Mouse (Mus musculus) limb, embryonic 13.5 days (tissue): ENCODE measurements around the gene Olfr51. TPM values are rescaled to one million over a fixed set of nuclear protein-coding genes. Genes with fewer than 3 reads are reported as not detected.
"Not testable (repeated sequence)": the region's sequence is repeated elsewhere in the genome, so short reads cannot be mapped to it uniquely, and the experiment has no call there.

Source experiments
- ATAC-seq: fragments of 200-750 bp; cut with Nextera tagmentation; 2 replicates; pipeline ENCODE4 v1.8.0; 2017; ENCODE audit warnings: low read depth, moderate number of reproducible peaks, moderate TSS enrichment; ENCODE audit not compliant: low FRiP score
- H3K27ac ChIP-seq: fragments of 300-500 bp; sonication (generic); 2 replicates; pipeline ENCODE4 v1.5.1; 2015; ENCODE audit warnings: inconsistent platforms, mild to moderate bottlenecking, moderate library complexity
- H3K27me3 ChIP-seq: fragments of 300-500 bp; sonication (generic); 2 replicates; pipeline ENCODE4 v1.6.1; 2015; ENCODE audit warnings: mild to moderate bottlenecking, inconsistent platforms
- H3K36me3 ChIP-seq: fragments of 300-500 bp; sonication (generic); 2 replicates; pipeline ENCODE4 v1.6.1; 2015; ENCODE audit warnings: inconsistent platforms, mild to moderate bottlenecking, moderate library complexity
- H3K4me1 ChIP-seq: fragments of 300-500 bp; sonication (generic); 2 replicates; pipeline ENCODE4 v1.6.1; 2015; ENCODE audit warnings: inconsistent platforms
- H3K4me2 ChIP-seq: fragments of 300-500 bp; sonication (generic); replicated peaks from 2 replicates; pipeline ENCODE4 v1.6.1; 2015; ENCODE audit warnings: inconsistent platforms, mild to moderate bottlenecking, moderate library complexity
- H3K4me3 ChIP-seq: fragments of 300-500 bp; sonication (generic); 2 replicates; pipeline ENCODE4 v1.5.1; 2015; ENCODE audit warnings: moderate library complexity, mild to moderate bottlenecking, inconsistent platforms
- H3K9ac ChIP-seq: fragments of 300-500 bp; sonication (generic); 2 replicates; pipeline ENCODE4 v1.6.1; 2015; ENCODE audit warnings: mild to moderate bottlenecking, inconsistent platforms
- H3K9me3 ChIP-seq: fragments of 300-500 bp; sonication (generic); 2 replicates; pipeline ENCODE4 v1.6.1; 2016; ENCODE audit warnings: inconsistent platforms
- WGBS: fragments of 180-500 bp; shearing (Covaris S2); methylation state at CpG from one replicate; pipeline ENCODE4 v1.1.7; 2015; 5-methylcytosine and 5-hydroxymethylcytosine counted together
- polyA plus RNA-seq: library from polyadenylated mRNA; unstranded; fragments of >200 nt; fragmentation: Nextera tagmentation; extraction: Ambion mirVana; gene quantifications from 2 replicates; pipeline ENCODE4 v1.2.1, GENCODE M21; 2015

The Olfr51 gene
- polyA plus RNA-seq = not detected in 2 replicates

DNA sequence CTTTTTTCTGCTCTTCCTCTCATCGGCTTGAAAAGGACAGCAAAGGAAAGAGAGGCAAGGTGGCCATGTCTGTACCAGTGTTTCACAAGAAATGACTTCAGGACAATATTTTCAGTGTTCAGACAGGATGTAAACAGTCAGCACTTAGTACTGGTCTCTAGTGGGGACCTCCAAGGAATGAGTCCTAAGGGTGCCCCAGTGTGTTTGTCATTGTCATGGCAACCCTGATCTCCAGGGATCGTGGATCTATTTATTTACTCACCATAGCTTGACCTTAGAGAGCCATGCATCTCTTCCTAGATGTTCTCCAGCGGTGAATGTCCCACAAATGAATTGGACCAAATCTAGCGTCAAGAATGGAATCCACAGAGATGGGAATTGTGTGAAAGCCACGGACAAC, at the start of gene Olfr51:
Gene Olfr51 (plus strand): TSS at position 301 of the 400 bp plus-strand sequence.
- no peaks in the 10 kb centered on the region for H3K4me1 ChIP-seq
- no peak for ATAC-seq
- H3K9ac ChIP-seq = no peak within 1 kb of the TSS
- H3K36me3 ChIP-seq = no peaks in the 10 kb centered on the region
- H3K4me3 ChIP-seq = no peak within 1 kb of the TSS
- WGBS = 80% methylated on average over 5 of the region's 5 CpGs
- H3K4me2 ChIP-seq = no peak within 1 kb of the TSS
- no peaks in the 10 kb centered on the region for H3K27me3 ChIP-seq
- no peak within 1 kb of the TSS for H3K27ac ChIP-seq
- no peaks in the 10 kb centered on the region for H3K9me3 ChIP-seq

- 72% methylated on average over 6 of the region's 6 CpGs for WGBS
- Histone ChIP-seq H3K9ac (no peak within 1 kb of the TSS), H3K27me3 (no peaks in the 10 kb centered on the region), H3K4me3 (no peak within 1 kb of the TSS), H3K27ac (no peak within 1 kb of the TSS), H3K36me3 (no peaks in the 10 kb centered on the region), H3K9me3 (no peaks in the 10 kb centered on the region), H3K4me2 (no peak within 1 kb of the TSS), H3K4me1 (peaks cover 7% of the 10 kb centered on the region)
- ATAC-seq = no peak
Observed at GRCm38 (mm10) chr11:50953665-50954064, 49.7 kb upstream of the Olfr51 start, which contains the start of gene Prop1. Gene Prop1 (minus strand): TSS chr11:50953765.

GRCm38 (mm10) chr11:50964886-50965285, 38.5 kb upstream of the Olfr51 start:
- H3K4me3 ChIP-seq = no peak overlapping the region
- H3K9me3 ChIP-seq = no peaks in the 10 kb centered on the region
- 79% methylated on average over 2 of the region's 2 CpGs for WGBS
- ATAC-seq = no peak
- no peaks in the 10 kb centered on the region for H3K4me1 ChIP-seq
- no peak overlapping the region for H3K4me2 ChIP-seq
- no peak overlapping the region for H3K27ac ChIP-seq
- no peaks in the 10 kb centered on the region for H3K27me3 ChIP-seq
- H3K9ac ChIP-seq = no peak overlapping the region
- no peaks in the 10 kb centered on the region for H3K36me3 ChIP-seq

DNA sequence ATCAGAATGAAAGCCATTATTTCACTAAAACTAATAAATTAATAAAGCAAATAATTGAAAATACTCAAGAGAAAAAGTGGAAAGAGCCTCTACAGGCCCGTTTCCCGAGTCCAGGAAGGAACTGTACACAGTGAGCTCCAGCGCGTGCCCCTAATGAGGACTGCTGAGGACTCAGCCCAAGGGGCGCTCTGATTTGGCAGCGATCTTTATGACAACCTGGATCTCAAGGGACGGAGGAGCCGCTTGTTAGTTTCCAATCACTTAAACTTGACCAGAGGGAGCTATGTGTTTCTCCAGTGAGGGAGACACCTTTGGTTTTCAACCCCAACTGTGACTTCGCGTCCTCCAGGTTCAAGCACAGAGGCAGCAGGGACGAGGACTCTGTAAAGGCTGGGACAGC, 37.2 kb upstream of the Olfr51 start, which contains the start of gene Olfr1378:
Gene Olfr1378 (plus strand): TSS at position 301 of the 400 bp plus-strand sequence.
- no peak within 1 kb of the TSS for H3K27ac ChIP-seq
- H3K4me3 ChIP-seq = no peak within 1 kb of the TSS
- ATAC-seq = no peak
- H3K36me3 ChIP-seq = no peaks in the 10 kb centered on the region
- no peaks in the 10 kb centered on the region for H3K9me3 ChIP-seq
- no peaks in the 10 kb centered on the region for H3K27me3 ChIP-seq
- no peaks in the 10 kb centered on the region for H3K4me1 ChIP-seq
- WGBS = 72% methylated on average over 11 of the region's 11 CpGs
- no peak within 1 kb of the TSS for H3K9ac ChIP-seq
- no peak within 1 kb of the TSS for H3K4me2 ChIP-seq

- no peak overlapping the region for H3K27ac ChIP-seq
- ATAC-seq = no peak
- H3K36me3 ChIP-seq = no peaks in the 10 kb centered on the region
- WGBS = 76% methylated on average over 4 of the region's 4 CpGs
- no peak overlapping the region for H3K4me3 ChIP-seq
- no peaks in the 10 kb centered on the region for H3K27me3 ChIP-seq
- H3K4me2 ChIP-seq = no peak overlapping the region
- no peak overlapping the region for H3K9ac ChIP-seq
- H3K4me1 ChIP-seq = no peaks in the 10 kb centered on the region
- H3K9me3 ChIP-seq = no peaks in the 10 kb centered on the region
Observed at GRCm38 (mm10) chr11:50977216-50977615, 26.2 kb upstream of the Olfr51 start.

GRCm38 (mm10) chr11:50981667-50982066, 21.7 kb upstream of the Olfr51 start, which contains the start of gene Olfr1377:
Gene Olfr1377 (plus strand): TSS chr11:50981967.
- no peak for ATAC-seq
- Histone ChIP-seq H3K27me3 (no peaks in the 10 kb centered on the region), H3K4me3 (no peak within 1 kb of the TSS), H3K4me1 (no peaks in the 10 kb centered on the region), H3K27ac (no peak within 1 kb of the TSS), H3K36me3 (no peaks in the 10 kb centered on the region), H3K4me2 (no peak within 1 kb of the TSS), H3K9me3 (no peaks in the 10 kb centered on the region), H3K9ac (no peak within 1 kb of the TSS)
- 78% methylated on average over 5 of the region's 5 CpGs for WGBS

DNA sequence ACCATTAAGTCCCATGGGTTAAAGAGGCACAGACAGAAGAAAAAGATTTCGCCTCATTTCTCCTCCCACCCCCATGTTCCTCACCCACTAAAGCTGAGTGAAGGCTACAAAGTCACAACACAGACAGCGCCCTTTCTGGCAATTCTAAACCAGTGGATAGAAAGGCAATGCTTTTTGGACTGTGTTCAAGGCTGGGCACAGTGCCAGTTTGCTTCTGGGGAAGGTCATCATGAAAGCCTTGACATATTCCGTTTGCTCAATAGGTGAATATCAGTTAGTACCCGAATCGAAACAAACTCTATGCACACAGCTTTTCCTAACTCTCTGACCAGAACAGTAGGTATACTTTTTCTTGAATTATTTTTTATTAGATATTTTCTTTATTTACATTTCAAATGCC, 8.4 kb downstream of the Olfr51 start:
- Histone ChIP-seq H3K9ac (no peak overlapping the region), H3K9me3 (no peaks in the 10 kb centered on the region), H3K4me3 (no peak overlapping the region), H3K27me3 (no peaks in the 10 kb centered on the region), H3K4me2 (no peak overlapping the region), H3K27ac (no peak overlapping the region), H3K36me3 (no peaks in the 10 kb centered on the region), H3K4me1 (no peaks in the 10 kb centered on the region)
- no peak for ATAC-seq
- 77% methylated on average over 5 of the region's 5 CpGs for WGBS

- Histone ChIP-seq H3K4me2 (no peak within 1 kb of the TSS), H3K36me3 (no peaks in the 10 kb centered on the region), H3K27me3 (no peaks in the 10 kb centered on the region), H3K9ac (no peak within 1 kb of the TSS), H3K4me1 (no peaks in the 10 kb centered on the region), H3K27ac (no peak within 1 kb of the TSS), H3K4me3 (no peak within 1 kb of the TSS), H3K9me3 (no peaks in the 10 kb centered on the region)
- 76% methylated on average over 1 of the region's 1 CpGs for WGBS
- ATAC-seq = no peak
Observed at GRCm38 (mm10) chr11:51013936-51014335, 10.5 kb downstream of the Olfr51 start, which contains the start of gene Olfr54. Gene Olfr54 (plus strand): TSS chr11:51014236.

DNA sequence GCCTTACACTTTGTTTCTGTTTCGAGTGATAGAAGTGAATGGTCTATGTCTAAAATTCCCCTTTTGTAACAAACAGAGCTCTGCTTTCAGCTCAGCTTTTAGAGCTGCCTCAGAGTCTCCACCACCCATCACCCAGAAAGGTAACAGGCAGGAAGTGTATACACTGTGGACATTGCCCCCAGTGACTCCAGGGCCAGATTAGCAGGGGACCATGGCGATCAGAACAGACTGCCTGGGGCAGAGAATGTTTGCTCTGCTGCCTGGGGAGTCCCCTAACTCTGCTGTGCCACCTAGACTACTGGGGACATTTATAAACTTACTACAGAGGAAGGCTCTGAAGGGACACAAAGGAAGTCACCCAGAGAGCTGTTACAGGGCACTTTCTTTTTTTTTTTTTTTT, 12.9 kb downstream of the Olfr51 start:
- no peak overlapping the region for H3K9ac ChIP-seq
- H3K36me3 ChIP-seq = no peaks in the 10 kb centered on the region
- H3K9me3 ChIP-seq = no peaks in the 10 kb centered on the region
- H3K27ac ChIP-seq = no peak overlapping the region
- no peaks in the 10 kb centered on the region for H3K4me1 ChIP-seq
- H3K27me3 ChIP-seq = no peaks in the 10 kb centered on the region
- no peak for ATAC-seq
- 48% methylated on average over 2 of the region's 2 CpGs for WGBS
- H3K4me3 ChIP-seq = no peak overlapping the region
- no peak overlapping the region for H3K4me2 ChIP-seq

GRCm38 (mm10) chr11:51026811-51027210, 23.4 kb downstream of the Olfr51 start:
- WGBS = 78% methylated on average over 7 of the region's 11 CpGs
- H3K4me3 ChIP-seq, H3K9ac ChIP-seq, H3K27me3 ChIP-seq, H3K36me3 ChIP-seq, ATAC-seq, H3K27ac ChIP-seq, H3K9me3 ChIP-seq, H3K4me1 ChIP-seq, H3K4me2 ChIP-seq: not testable (repeated sequence)

DNA sequence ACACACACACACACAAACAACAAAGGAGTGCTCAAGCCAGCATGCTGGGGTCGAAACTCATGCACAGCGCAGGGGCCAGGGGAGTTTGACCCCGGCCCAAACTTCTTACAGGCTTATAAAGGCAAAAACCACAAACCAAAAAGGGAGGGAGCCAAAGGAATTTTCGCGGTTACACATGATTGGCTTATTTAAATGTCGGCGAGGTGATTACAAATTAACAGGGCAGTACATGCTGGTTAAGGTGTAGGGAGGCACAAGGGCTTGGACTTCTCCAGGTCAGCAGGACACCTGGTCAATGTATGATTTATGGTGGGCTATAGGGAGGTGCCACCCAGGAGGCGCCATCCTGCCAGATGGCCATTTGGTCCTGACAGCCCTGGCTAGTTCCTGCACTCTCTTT, 26.0 kb downstream of the Olfr51 start:
- not testable (repeated sequence) for H3K36me3 ChIP-seq, H3K9me3 ChIP-seq, H3K9ac ChIP-seq, H3K4me3 ChIP-seq, H3K4me1 ChIP-seq, H3K4me2 ChIP-seq, H3K27ac ChIP-seq, H3K27me3 ChIP-seq, ATAC-seq
- 47% methylated on average over 8 of the region's 8 CpGs for WGBS

DNA sequence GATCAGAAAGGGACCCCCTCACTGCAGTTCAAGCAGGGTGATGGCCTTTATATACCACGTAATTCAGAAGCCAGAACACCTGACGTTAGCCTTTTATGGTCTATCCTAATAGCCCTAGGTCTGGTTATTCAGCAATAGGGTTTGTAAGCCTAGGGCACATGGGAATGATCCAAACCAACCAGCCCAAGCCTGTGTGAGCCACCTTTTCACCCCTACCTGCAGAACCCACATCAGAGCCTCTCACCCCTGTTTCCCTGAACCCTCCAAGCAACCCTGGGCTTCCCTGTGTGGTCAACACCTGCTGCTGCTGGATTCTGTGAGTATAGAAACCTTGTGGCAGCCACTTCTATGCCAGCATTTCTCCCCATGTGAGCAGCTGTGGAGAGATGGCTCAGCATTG, 26.8 kb downstream of the Olfr51 start:
- no peak overlapping the region for H3K4me2 ChIP-seq
- H3K4me1 ChIP-seq = no peaks in the 10 kb centered on the region
- H3K4me3 ChIP-seq = no peak overlapping the region
- WGBS = 25% methylated on average over 2 of the region's 2 CpGs
- H3K27ac ChIP-seq = no peak overlapping the region
- H3K36me3 ChIP-seq = no peaks in the 10 kb centered on the region
- H3K27me3 ChIP-seq = no peaks in the 10 kb centered on the region
- no peak overlapping the region for H3K9ac ChIP-seq
- ATAC-seq = no peak
- no peaks in the 10 kb centered on the region for H3K9me3 ChIP-seq

- Histone ChIP-seq H3K9me3 (no peaks in the 10 kb centered on the region), H3K9ac (no peak overlapping the region), H3K4me3 (no peak overlapping the region), H3K27me3 (no peaks in the 10 kb centered on the region), H3K4me2 (no peak overlapping the region), H3K27ac (no peak overlapping the region), H3K36me3 (no peaks in the 10 kb centered on the region), H3K4me1 (no peaks in the 10 kb centered on the region)
- WGBS = 21% methylated on average over 1 of the region's 1 CpGs
- ATAC-seq = no peak
Observed at GRCm38 (mm10) chr11:51032851-51033250, 29.5 kb downstream of the Olfr51 start.
